Mouse (Mus musculus) left cerebral cortex, postnatal 10 days (tissue): ENCODE data around the gene Aars. TPM values are rescaled to one million over a fixed set of nuclear protein-coding genes. Genes with fewer than 3 reads are reported as not detected.
"Not testable (repeated sequence)": the region's sequence is repeated elsewhere in the genome, so short reads cannot be mapped to it uniquely, and the experiment has no call there.

ENCODE experiments used
- DNase-seq, 2 experiments: peaks; one replicate each; pipeline ENCODE4 v3.0.0; 2021 to 2022; ENCODE audit warnings: low spot score in 2 of 2, mixed read lengths in 1 of 2; ENCODE audit errors: extremely low spot score in 1 of 2
- intact Hi-C: fragments of 180-260 bp; cut with DNase I; formaldehyde crosslinking; loops from one replicate; pipeline ENCODE4 v1.15.1; 2025
- total RNA-seq, 2 experiments: library from RNA; stranded (reverse); gene quantifications; 2 replicates each; pipeline ENCODE4 v1.2.3; 2021

The Aars gene
- total RNA-seq, 2 experiments from 2014 or later: 96.8 to 102 TPM

GRCm38 (mm10) chr8:111048694-111049093, 15.8 kb downstream of the Aars start:
- no peak for DNase-seq
- intact Hi-C loops: loop anchor here (10.0 kb wide), 1 partner anchor 64 kb away; no protein-coding TSS in a partner anchor

- intact Hi-C loops: loop anchor here (10.0 kb wide), 1 partner anchor 64 kb away; no protein-coding TSS in a partner anchor
- no peak for DNase-seq
These were observed 16.2 kb downstream of the Aars start for GRCm38 (mm10) chr8:111049106-111049505.

DNA sequence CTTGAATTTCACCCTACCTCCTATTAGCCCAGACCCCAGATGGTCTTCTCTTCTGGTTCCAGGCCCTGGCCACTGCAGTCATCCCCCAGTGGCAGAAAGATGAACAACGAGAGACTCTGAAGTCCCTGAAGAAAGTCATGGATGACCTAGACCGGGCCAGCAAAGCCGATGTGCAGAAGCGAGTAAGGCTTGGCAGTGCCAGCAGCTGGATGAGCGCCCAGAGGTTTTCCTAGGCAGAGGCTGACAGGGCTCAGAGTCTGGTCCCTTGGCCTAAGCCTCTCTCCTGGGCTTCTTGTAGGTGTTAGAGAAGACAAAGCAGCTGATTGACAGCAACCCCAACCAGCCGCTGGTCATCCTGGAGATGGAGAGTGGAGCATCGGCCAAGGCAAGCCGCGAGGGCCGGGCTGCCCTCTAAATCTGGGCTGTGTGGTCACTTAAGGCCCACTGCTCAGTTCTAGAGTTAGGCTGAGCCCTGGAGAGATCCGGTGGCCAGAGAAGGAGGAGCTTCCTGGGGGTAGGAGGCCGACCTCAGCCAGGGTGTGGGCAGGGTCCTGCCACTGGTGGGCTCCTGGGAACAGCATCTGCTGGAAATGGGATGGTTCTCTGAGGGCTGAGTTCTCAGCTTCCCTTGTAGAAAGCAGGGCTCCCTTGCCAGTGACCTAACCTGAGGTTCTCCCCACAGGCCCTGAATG, 21.0 kb downstream of the Aars start:
- DNase-seq: peak in 1 of 2 experiments; percentile 39
- intact Hi-C loops: no loop called here

DNA sequence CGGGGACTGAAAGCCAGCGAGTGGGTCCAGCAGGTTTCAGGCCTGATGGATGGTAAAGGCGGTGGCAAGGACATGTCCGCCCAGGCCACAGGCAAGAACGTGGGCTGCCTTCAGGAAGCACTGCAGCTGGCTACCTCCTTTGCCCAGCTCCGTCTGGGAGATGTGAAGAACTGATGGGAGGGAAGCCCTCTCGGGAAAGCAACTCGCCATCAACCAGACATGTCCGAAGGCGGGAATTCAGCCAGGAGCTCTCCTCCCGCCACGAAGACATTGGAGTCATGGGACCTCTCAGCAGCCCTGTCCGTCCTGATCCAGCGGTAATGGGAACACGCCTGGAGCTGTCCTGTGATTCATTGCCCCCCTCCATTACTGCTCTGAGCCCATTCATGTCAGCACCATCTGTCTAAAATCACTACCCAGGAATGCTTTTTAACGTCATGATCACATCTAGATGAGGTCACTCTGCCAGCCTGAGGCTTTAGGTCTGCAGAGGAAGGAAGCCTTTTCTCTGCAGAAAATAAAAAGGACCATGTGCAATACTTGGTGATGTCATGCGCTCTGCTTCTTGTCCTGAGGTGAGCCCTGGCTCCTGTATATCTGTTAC, 22.2 kb downstream of the Aars start:
- intact Hi-C loops: no loop called here

DNA sequence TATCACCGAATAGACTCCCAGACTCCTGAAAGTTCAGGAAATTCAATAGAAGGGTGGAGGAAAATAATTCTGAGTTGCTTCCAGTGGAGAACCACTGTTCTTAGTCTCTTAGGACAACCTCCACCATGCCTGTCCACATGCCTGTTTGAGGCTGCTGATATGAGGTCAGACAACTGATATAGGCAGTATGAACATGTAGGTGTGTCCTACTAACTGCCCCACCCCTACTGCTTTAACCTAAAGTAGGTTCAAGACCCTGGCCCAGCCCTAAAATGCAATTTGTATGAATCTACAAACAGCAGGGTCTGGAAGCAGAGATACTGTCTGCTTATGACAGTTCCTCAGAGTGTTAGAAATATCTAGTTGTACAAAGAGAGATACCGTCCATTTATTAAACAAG, 22.7 kb downstream of the Aars start:
- intact Hi-C loops: loop anchor here (2.0 kb wide), 1 partner anchor 35 kb away; no protein-coding TSS in a partner anchor
- no peak for DNase-seq

More for the DNA sequence above, 22.2 kb downstream of the Aars start:
- DNase-seq: no peak

DNA sequence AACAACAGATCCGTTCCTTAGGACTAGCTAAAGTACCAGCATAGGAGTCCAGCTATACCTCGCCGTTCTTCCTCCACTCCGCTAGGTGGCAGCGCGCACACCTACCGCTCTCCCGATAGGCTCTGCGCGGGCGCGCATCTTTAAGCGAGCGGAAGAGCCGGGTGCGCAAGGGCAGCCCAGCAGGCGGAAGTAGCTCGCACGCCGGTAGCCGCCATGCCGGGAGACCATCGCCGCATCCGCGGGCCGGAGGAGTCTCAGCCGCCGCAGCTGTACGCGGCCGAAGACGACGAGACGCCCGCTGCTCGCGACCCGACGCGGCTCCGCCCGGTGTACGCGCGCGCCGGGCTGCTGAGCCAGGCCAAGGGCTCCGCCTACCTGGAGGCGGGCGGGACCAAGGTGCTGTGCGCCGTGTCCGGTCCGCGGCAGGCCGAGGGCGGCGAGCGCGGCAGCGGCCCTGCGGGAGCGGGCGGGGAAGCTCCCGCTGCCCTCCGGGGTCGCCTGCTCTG, 23.3 kb downstream of the Aars start, which contains the start of gene Exosc6:
TSS of gene Exosc6 (plus strand) at position 182 of the 506 bp plus-strand sequence.
- DNase-seq: peak; percentile 87 to 95
- intact Hi-C loops: loop anchor here (2.0 kb wide), 1 partner anchor 35 kb away; no protein-coding TSS in a partner anchor

GRCm38 (mm10) chr8:111056691-111057293, 23.8 kb downstream of the Aars start:
- intact Hi-C loops: loop anchor here (2.0 kb wide), 1 partner anchor 34 kb away; no protein-coding TSS in a partner anchor
- peak in 1 of 2 experiments; percentile 70 for DNase-seq

DNA sequence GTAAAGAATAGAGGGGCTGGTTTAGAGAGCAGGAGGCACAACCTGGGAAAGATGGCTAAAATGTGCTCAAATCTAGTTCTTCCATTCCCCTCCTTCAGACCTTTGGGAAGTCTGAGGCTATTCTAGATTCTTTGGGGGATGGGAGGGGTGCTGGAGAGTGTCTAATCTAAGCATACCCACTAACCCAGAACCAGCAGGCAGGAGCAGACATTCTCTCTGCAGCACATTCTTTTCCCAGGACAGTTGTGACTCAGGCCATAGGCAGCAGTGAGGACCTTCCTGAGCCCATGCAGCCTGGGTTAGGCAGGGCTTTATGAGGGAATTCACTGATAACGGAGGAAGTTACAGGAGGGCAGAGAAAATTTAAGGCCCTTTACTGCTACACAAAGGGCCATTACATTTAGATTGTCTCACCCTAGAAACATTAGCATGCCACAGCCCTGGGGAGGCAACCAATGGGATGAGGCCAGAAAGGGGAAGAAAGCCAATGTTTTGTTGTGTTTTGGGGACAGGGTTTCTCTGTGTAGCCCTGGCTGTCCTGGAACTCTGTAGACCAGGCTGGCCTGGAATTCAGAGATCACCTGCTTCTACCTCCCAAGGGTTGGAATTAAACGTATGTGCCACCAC, 26.1 kb downstream of the Aars start:
- intact Hi-C loops: no loop called here
- no peak for DNase-seq

GRCm38 (mm10) chr8:111061688-111062071, 28.7 kb downstream of the Aars start:
- no peak for DNase-seq
- intact Hi-C loops: no loop called here

GRCm38 (mm10) chr8:111062072-111062757, 29.3 kb downstream of the Aars start:
- intact Hi-C loops: no loop called here
- DNase-seq: peak; percentile 82 to 87

DNA sequence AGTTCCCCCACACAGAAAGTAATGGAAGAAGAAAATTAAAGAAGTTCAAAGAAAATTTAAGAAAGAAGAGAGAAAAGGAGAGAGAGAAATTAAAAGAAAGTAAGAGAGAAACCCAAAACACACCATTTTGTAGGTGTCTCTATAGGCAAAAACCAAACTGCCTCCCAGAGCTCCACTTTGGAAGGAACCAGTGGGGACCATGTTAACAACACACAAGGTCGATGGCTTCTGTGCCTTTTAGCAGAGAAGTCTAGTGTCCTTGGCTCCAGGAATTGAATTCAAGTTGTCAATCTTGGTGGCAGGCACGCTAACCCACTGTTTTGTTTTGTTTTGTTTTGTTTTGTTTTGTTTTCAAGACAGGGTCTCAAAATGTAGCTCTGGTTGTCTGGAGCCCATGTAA, 29.9 kb downstream of the Aars start:
- intact Hi-C loops: no loop called here
- no peak for DNase-seq

DNA sequence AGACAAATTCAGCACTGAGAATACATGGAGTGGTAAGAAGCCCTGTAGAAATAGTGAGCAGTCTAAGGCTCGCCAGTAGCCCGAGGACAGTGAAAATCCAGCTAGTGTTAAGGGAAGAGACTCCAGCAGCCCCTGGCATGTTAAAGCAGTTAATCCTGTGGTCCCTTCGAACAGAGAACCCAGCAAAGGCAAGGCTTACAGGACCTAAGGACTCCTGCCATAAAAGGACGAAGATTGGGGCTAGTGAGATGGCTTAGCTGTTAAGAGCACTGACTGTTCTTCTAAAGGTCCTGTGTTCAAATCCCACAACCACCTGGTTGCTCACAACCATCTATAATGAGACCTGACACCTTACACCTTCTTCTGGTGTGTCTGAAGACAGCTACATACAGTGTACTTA, 33.4 kb downstream of the Aars start:
- intact Hi-C loops: no loop called here
- DNase-seq: no peak

DNA sequence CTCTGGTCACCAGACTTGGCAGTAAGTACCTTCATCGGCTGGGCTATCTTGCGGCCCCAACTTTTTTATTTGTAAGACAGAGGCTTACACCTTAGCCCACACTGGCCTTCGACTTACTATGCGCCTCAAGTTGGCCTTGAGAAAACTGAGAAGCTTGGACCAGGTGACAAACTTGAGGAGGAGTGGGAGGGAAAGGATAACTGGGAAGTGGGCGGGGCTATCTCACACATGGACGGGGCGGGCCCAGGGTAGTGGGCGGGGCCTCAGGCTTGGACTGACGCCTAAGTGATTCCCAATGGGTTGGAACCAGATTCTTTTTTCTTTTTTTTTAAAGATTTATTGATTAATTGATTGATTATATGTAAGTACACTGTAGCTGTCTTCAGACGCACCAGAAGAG, 34.5 kb downstream of the Aars start:
- no peak for DNase-seq

DNA sequence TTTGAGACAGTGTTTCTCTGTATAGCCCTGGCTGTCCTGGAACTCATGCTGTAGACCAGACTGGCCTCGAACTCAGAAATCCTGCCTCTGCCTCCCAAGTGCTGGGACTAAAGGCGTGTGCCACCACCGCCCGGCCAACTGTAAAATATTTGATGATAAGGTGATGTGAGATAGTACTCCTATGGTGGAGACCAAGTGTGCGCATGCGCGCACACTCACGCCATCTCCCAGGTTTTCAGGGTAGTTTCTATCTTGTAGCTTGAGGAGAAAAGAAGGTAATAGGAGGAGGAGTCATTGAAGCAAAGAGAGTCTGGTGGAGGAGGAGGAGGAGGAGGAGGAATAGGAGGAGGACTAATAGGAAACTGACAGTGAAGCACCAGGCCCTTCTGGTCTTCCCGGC, 35.7 kb downstream of the Aars start:
- DNase-seq, intact Hi-C loops: not testable (repeated sequence)

More for the DNA sequence above, 34.5 kb downstream of the Aars start:
- intact Hi-C loops: no loop called here

DNA sequence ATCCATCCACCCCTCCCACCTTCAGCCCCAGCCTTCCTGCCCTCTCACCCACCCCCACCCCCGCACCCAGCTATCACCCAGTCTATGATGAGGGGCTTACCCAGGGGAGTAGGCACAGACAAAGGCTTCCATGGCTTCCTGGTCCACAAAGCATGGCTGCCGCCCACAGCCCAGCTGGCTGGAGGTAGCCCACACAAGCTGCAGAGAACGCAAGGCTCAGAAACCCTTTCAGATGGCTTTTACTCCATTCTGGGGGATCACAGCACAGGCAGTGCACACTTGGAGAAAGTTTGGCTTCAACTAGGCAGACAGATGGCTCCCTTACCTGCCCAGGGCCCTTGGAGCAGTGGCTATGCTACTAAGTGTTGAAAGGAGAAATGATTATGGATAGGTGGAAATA, 43.0 kb downstream of the Aars start:
- intact Hi-C loops: no loop called here
- DNase-seq: no peak

- no peak for DNase-seq
These were observed 46.5 kb downstream of the Aars start for GRCm38 (mm10) chr8:111079461-111079860.

GRCm38 (mm10) chr8:111079861-111080271, 46.9 kb downstream of the Aars start:
- intact Hi-C loops: no loop called here
- no peak for DNase-seq

More at GRCm38 (mm10) chr8:111079461-111079860, 46.5 kb downstream of the Aars start:
- intact Hi-C loops: no loop called here

- peak in 1 of 2 experiments; percentile 42 for DNase-seq
- intact Hi-C loops: no loop called here
These were observed 48.8 kb downstream of the Aars start for GRCm38 (mm10) chr8:111081580-111082258.
